Mouse (Mus musculus) lung, embryonic 15.5 days (tissue): ENCODE measurements around the gene Nxf1. TPM values are rescaled to one million over a fixed set of nuclear protein-coding genes. Genes with fewer than 3 reads are reported as not detected.
A peak's percentile ranks its signal among the peaks of the same experiment; 100 is the strongest.

Source experiments
- ATAC-seq: fragments of 200-750 bp; cut with Nextera tagmentation; 2 replicates; pipeline ENCODE4 v1.8.0; 2017; ENCODE audit warnings: moderate number of reproducible peaks, borderline replicate concordance; ENCODE audit not compliant: low FRiP score, low TSS enrichment; ENCODE audit errors: extremely low read depth
- H3K27ac ChIP-seq: fragments of 300-500 bp; sonication (generic); 2 replicates; pipeline ENCODE4 v1.5.1; 2015; ENCODE audit warnings: moderate library complexity, mild to moderate bottlenecking, inconsistent platforms
- H3K27me3 ChIP-seq: fragments of 300-500 bp; sonication (generic); 2 replicates; pipeline ENCODE4 v1.6.1; 2015; ENCODE audit warnings: inconsistent platforms
- H3K36me3 ChIP-seq: fragments of 300-500 bp; sonication (generic); 2 replicates; pipeline ENCODE4 v1.6.1; 2015; ENCODE audit warnings: inconsistent platforms
- H3K4me1 ChIP-seq: fragments of 300-500 bp; sonication (generic); 2 replicates; pipeline ENCODE4 v1.6.1; 2015; ENCODE audit warnings: inconsistent platforms
- H3K4me2 ChIP-seq: fragments of 300-500 bp; sonication (generic); 2 replicates; pipeline ENCODE4 v1.6.1; 2015; ENCODE audit warnings: inconsistent platforms, mild to moderate bottlenecking, moderate library complexity
- H3K4me3 ChIP-seq: fragments of 300-500 bp; sonication (generic); 2 replicates; pipeline ENCODE4 v1.5.1; 2015; ENCODE audit warnings: mild to moderate bottlenecking, inconsistent platforms
- H3K9ac ChIP-seq: fragments of 300-500 bp; sonication (generic); 2 replicates; pipeline ENCODE4 v1.6.1; 2015; ENCODE audit warnings: inconsistent platforms
- H3K9me3 ChIP-seq: fragments of 300-500 bp; sonication (generic); 2 replicates; pipeline ENCODE4 v1.6.1; 2016; ENCODE audit warnings: inconsistent platforms
- WGBS: fragments of 180-500 bp; shearing (Covaris S2); methylation state at CpG from one replicate; pipeline ENCODE4 v1.1.7; 2015; 5-methylcytosine and 5-hydroxymethylcytosine counted together
- polyA plus RNA-seq: library from polyadenylated mRNA; unstranded; fragments of >200 nt; fragmentation: Nextera tagmentation; extraction: Ambion mirVana; gene quantifications from 2 replicates; pipeline ENCODE4 v1.2.1, GENCODE M21; 2015

Nxf1 gene
- polyA plus RNA-seq, 1 experiment from 2014 or later, result 198 TPM

DNA sequence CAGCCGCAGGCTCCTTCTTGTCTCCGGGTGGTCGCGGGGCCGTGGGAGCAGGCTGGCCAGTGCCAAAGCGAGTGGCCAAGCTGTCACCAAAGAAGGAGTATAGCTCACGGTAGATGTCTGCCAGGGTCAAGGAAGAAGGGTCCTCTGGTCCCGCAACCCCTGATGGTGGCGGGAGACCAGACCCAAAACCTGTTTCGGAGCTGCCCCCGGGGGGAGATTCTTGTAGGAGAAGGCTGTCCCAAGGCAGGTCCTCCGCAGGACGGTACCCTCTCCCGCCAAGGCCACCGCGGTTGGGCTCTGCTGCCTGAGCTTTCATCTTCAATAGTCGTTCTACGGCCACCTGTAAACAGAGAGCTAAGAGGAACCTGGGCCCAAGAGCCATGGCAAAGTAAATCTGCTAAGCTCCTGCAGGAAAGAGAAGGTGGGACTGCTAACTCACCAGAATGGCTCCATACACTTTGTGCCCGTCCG, 18.1 kb downstream of the Nxf1 start:
- 4% methylated on average over 20 of the region's 20 CpGs for WGBS
- peak overlapping the region; percentile 67 for H3K4me3 ChIP-seq
- peak overlapping the region; percentile 93 for H3K9ac ChIP-seq
- peak overlapping the region; percentile 99 for H3K27ac ChIP-seq
- ATAC-seq, result no peak; the same call in 1 of the 2 replicates
- H3K36me3 ChIP-seq, result peaks cover 23% of the 10 kb centered on the region
- no peaks in the 10 kb centered on the region for H3K9me3 ChIP-seq
- H3K4me2 ChIP-seq, result peak overlapping the region; percentile 87
- peaks cover 32% of the 10 kb centered on the region for H3K4me1 ChIP-seq
- no peaks in the 10 kb centered on the region for H3K27me3 ChIP-seq

DNA sequence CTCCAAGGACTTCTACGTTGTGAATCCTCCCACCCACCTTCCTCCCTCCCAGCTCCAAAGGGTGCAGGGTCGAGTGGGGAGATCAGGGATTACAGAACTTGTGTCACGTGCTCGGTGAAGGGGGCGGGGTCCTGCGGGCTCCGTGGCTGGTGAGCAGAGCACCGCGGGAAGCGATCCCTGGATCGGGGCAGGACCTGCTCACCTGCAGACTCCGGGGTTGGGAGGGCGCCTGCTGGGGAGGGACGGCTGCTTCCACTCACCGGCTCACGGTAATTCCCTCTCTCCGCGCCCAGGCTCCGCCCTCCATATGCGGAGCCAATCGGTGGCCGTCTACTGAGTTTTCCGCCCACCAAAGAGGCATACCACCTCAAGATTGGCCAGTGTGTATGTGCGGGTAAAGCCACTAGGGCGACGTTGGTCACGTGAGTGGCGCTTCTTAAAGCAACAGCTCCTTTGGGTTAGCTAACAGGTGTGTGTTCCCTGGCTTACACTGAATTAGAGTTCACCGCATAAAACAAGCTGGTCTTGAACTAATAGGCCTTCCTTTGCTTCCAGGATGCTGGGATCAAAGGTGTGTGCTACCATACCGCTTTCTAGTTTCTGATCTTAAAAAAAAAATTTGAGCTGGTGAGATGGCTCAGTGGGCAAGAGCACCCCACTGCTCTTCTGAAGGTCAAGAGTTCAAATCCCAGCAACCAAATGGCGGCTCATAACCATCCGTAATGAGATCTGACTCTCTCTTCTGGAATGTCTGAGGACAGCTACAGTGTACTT, 29.3 kb downstream of the Nxf1 start, which contains the start of gene Taf6l:
Gene Taf6l, minus strand, starts transcription at position 410 of the 774 bp plus-strand sequence.
- peak within 1 kb of the TSS; percentile 66 for H3K4me2 ChIP-seq
- H3K4me3 ChIP-seq, result peak within 1 kb of the TSS; percentile 73
- peaks cover 24% of the 10 kb centered on the region for H3K36me3 ChIP-seq
- peak within 1 kb of the TSS; percentile 87 for H3K27ac ChIP-seq
- under 1% methylated on average over 32 of the region's 32 CpGs for WGBS
- no peaks in the 10 kb centered on the region for H3K9me3 ChIP-seq
- H3K4me1 ChIP-seq, result peaks cover 7% of the 10 kb centered on the region; the same call in 1 of the 2 replicates
- peak; percentile 99 for ATAC-seq
- H3K27me3 ChIP-seq, result no peaks in the 10 kb centered on the region
- peak within 1 kb of the TSS; percentile 66 for H3K9ac ChIP-seq

DNA sequence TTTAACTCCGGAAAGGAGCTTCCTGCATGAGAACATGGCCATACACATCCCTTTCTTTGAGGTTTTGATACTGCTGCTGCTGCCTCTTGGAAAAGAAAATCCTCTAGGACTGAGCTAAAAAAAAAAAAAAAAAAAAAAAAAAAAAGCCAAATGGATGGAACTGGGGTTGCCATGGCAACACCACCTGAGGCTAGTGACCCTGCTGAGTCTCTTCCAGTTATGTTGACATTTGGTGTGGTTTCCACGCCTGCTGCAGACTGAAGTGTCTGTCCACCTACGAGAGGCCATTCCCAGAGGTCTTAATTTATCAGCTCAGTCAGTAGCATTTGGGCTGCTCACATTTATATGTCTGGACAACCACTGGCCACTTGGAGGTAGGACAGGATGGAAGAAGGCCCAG, 31.6 kb downstream of the Nxf1 start:
- H3K36me3 ChIP-seq, result peaks cover 15% of the 10 kb centered on the region
- no peaks in the 10 kb centered on the region for H3K9me3 ChIP-seq
- H3K4me3 ChIP-seq, result no peak overlapping the region
- H3K27me3 ChIP-seq, result no peaks in the 10 kb centered on the region
- no peak overlapping the region for H3K27ac ChIP-seq
- no peak overlapping the region for H3K9ac ChIP-seq
- no peak overlapping the region for H3K4me2 ChIP-seq
- peaks cover 7% of the 10 kb centered on the region; the same call in 1 of the 2 replicates for H3K4me1 ChIP-seq
- WGBS, result 21% methylated on average over 3 of the region's 3 CpGs
- ATAC-seq, result no peak

DNA sequence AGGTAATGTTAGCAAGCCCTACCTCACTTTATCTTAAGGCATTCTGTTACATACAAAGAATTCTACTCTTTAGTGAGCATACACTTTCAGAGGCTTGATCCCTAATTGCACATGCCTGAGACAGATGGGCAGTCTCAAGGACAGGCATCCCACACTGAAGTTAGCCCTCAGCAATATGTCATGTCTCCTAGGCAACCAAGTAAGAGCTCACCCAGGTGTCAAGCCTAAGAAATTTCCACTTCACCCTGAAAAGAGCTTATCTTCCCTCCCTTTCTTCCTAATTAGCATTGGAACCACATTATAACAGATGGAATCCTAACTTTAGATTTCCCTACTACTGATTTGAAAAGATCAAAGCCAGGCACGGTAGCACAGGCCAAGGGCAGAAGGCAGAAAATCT, 32.3 kb downstream of the Nxf1 start:
- ATAC-seq, result no peak
- H3K27me3 ChIP-seq, result no peaks in the 10 kb centered on the region
- H3K4me1 ChIP-seq, result peaks cover 7% of the 10 kb centered on the region; the same call in 1 of the 2 replicates
- no peaks in the 10 kb centered on the region for H3K9me3 ChIP-seq
- H3K4me3 ChIP-seq, result no peak overlapping the region
- H3K27ac ChIP-seq, result no peak overlapping the region
- WGBS, result 48% methylated on average over 1 of the region's 1 CpGs
- no peak overlapping the region for H3K9ac ChIP-seq
- no peak overlapping the region for H3K4me2 ChIP-seq
- H3K36me3 ChIP-seq, result peaks cover 20% of the 10 kb centered on the region

DNA sequence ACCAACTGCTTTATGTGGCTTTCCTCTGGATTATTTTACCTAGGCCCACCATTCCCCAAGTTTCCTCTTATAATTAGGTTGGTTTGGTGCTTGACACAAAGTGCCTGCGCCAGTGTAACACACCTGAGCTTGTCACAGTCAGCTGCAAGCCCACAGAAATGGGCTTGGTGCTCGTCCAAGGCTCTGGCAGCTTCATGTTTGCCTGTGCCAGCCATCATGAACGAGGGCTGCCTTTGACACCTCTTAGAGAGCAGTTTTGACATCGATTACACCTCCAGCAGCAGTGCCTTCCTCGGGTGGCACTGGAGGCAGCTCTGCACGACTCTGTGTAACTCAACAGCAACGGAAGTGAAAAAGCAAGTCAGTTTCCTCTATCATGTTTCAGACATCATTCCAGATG, 33.3 kb downstream of the Nxf1 start:
- no peaks in the 10 kb centered on the region for H3K27me3 ChIP-seq
- no peak overlapping the region for H3K4me2 ChIP-seq
- no peak overlapping the region for H3K27ac ChIP-seq
- no peak overlapping the region for H3K4me3 ChIP-seq
- H3K4me1 ChIP-seq, result peaks cover 5% of the 10 kb centered on the region; the same call in 1 of the 2 replicates
- ATAC-seq, result no peak
- no peak overlapping the region for H3K9ac ChIP-seq
- no peaks in the 10 kb centered on the region for H3K9me3 ChIP-seq
- WGBS, result 69% methylated on average over 7 of the region's 7 CpGs
- peaks cover 28% of the 10 kb centered on the region for H3K36me3 ChIP-seq

DNA sequence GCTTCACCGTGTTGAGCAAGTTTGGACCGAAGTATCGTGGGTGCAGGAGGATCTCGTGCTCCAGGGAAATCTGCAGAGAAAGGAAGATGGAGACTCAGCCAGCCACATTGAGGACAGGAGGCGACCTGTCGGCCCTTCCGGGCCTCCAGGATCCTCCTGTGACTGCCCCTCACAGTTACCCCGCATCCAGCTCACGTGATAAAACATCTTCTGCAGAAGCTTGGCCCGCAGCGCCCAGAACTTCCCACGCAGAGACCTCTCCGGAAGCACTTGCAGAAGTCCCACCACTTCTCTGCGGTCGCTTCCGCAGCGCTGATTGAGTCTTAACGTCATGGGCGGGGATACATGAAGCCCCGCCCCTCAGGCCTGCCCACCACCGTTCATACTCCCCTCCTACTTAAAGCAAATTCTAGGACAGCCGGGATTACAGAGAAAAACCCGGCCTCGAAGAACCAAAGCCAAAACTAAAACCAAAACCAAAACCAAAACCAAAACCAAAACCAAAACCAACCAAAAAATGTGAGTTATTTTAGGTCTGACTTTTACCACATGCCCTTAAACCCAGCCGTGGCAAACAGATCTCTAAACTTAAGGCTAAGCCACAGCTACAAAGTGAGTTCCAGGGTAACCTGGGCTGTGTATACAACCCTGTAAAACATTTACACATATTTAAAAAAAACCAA, 41.5 kb downstream of the Nxf1 start, which contains the start of gene Polr2g:
Gene Polr2g, minus strand, starts transcription at position 314 of the 683 bp plus-strand sequence.
- no peaks in the 10 kb centered on the region for H3K9me3 ChIP-seq
- 1% methylated on average over 25 of the region's 25 CpGs for WGBS

DNA sequence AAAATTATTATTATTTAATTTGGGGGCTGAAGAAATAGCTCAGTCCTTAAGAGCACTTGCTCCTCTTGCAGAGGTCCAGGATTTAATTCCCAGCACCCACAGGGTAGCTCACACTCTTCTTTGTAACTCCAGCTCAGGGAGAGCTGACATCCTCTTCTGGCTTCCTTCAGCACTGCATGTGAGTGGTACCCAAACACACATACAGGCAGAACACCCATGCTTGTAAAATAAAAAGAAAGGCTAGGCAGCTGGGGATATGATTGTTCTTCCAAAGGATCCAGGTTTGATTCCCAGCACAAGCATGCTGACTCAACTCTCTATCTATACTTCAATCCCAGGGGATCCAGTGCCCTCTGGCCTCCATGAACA, 42.1 kb downstream of the Nxf1 start:
- peaks cover 25% of the 10 kb centered on the region for H3K4me1 ChIP-seq
- H3K27ac ChIP-seq, result 0 out of 2 replicates have a peak overlapping the region, but pooled peaks have one; percentile 21
- no peak overlapping the region for H3K9ac ChIP-seq
- H3K9me3 ChIP-seq, result no peaks in the 10 kb centered on the region
- no peaks in the 10 kb centered on the region for H3K27me3 ChIP-seq
- peak overlapping the region; percentile 80 for H3K4me3 ChIP-seq
- peak overlapping the region; percentile 85 for H3K4me2 ChIP-seq
- H3K36me3 ChIP-seq, result peaks cover 17% of the 10 kb centered on the region
- no peak for ATAC-seq

More for the DNA sequence above, 41.5 kb downstream of the Nxf1 start, which contains the start of gene Polr2g:
- H3K4me1 ChIP-seq, result peaks cover 25% of the 10 kb centered on the region
- peak; percentile 73 for ATAC-seq
- H3K36me3 ChIP-seq, result peaks cover 22% of the 10 kb centered on the region
- peak within 1 kb of the TSS; percentile 83 for H3K9ac ChIP-seq
- peak within 1 kb of the TSS; percentile 69 for H3K27ac ChIP-seq
- H3K4me2 ChIP-seq, result peak within 1 kb of the TSS; percentile 85
- no peaks in the 10 kb centered on the region for H3K27me3 ChIP-seq
- peak within 1 kb of the TSS; percentile 80 for H3K4me3 ChIP-seq

DNA sequence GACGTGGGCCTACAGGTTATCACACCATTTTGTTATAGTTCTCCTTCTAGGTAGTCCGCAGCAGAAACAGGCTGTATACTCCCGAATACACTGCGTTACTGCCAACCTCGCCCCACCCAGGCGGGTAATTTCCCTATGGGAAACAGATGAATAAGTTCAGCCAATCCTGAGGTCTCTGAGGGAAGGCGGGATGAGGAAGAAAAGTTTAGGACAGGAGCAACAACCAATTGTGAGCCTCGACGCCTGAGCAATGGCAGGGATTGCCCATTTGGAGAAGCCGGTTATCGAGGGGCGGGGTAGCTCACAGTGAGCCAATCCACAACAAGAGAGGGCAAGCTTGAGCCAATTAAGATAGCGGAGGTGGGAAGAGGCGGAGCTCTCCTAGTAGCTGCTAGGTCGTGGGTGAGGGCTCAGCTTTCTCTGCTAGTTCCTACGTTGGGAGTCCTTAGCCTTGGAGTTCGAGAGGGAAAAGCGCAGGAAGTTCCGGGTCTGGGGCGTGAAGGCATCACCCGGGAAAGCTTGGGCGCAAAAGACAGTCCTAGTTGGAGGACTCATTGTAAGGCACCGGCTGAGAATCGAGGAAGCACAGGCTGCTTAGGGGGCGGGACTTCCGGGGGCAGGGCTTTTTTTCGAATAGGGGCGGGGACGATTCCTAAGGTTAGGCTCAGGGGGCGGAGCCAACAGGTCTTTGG, 45.4 kb downstream of the Nxf1 start, which contains the start of gene Zbtb3:
Gene Zbtb3, plus strand, starts transcription at position 426 of the 692 bp plus-strand sequence.
- under 1% methylated on average over 30 of the region's 30 CpGs for WGBS
- Histone ChIP-seq H3K9ac (peak within 1 kb of the TSS; percentile 60), H3K36me3 (peaks cover 22% of the 10 kb centered on the region; the same call in 1 of the 2 replicates), H3K27ac (peak within 1 kb of the TSS; percentile 92), H3K4me3 (peak within 1 kb of the TSS; percentile 72), H3K4me2 (peak within 1 kb of the TSS; percentile 87), H3K4me1 (peaks cover 22% of the 10 kb centered on the region), H3K27me3 (no peaks in the 10 kb centered on the region), H3K9me3 (no peaks in the 10 kb centered on the region)
- peak; percentile 97 for ATAC-seq

DNA sequence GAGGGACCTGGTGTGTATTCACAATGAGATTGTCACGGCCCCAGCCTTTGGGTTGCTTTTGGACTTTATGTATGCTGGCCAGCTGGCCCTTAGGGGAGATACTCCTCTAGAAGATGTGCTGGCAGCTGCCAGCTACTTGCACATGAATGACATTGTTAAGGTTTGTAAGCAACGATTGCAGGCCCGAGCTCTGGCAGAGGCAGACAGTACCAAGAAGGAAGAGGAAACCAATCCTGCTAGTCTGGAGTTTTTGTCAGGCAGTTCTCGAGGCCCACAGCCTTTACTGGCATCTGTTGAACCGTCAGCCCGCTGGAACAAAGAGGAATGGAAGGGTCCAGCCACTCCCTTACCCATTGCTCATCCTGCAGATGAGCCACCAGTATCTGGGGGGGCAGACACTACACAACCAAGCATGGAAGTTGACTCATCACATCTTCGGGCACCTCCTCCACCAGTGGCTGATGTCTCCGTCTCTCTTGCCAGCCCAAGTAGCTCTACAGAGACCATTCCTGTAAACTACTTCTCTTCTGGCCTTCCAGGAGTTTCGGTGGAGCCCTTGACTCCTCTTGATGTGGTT, 46.4 kb downstream of the Nxf1 start:
- Histone ChIP-seq H3K4me2 (peak overlapping the region; percentile 87), H3K27me3 (no peaks in the 10 kb centered on the region), H3K9me3 (no peaks in the 10 kb centered on the region), H3K36me3 (peaks cover 31% of the 10 kb centered on the region), H3K4me1 (peaks cover 17% of the 10 kb centered on the region), H3K27ac (peak overlapping the region; percentile 92), H3K4me3 (peak overlapping the region; percentile 72), H3K9ac (0 out of 2 replicates have a peak overlapping the region, but pooled peaks have one; percentile 24)
- ATAC-seq, result no peak
- WGBS, result 88% methylated on average over 9 of the region's 9 CpGs

DNA sequence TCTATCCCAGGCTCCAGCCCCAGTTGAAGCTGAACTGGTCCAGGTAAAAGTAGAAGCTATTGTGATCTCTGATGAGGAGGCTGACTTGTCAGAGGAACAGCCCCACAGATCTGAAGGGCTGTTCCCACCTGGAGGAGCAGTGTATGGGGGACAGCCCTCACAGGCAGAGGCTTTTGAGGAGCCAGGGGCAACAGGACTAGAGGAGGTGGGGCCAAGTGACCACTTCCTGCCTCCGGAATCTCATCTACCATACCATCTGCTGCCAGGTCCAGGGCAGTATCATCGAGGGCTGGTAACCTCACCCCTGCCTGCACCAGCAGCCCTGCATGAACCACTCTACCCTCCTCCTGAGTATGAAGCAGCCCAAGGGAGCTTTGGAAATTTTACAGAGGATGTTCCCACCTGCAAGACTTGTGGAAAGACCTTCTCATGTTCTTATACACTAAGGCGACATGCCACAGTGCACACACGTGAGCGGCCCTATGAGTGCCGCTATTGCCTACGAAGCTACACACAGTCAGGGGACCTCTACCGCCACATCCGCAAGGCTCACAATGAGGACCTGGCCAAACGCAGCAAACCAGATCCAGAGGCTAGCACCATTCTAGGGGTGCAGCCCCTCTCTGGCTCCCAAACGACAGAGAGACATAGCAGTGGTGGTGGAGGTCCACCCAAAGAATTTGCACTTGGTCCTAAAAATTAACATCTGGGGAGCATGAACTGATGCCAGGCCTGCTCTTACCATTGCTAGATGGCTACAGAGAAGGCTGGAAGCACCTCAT, 47.2 kb downstream of the Nxf1 start:
- H3K4me3 ChIP-seq, result no peak overlapping the region
- WGBS, result 89% methylated on average over 11 of the region's 11 CpGs
- peaks cover 11% of the 10 kb centered on the region for H3K4me1 ChIP-seq

More for the DNA sequence above, 47.2 kb downstream of the Nxf1 start:
- no peak overlapping the region for H3K9ac ChIP-seq
- no peak overlapping the region for H3K27ac ChIP-seq
- H3K9me3 ChIP-seq, result no peaks in the 10 kb centered on the region
- H3K4me2 ChIP-seq, result no peak overlapping the region
- H3K27me3 ChIP-seq, result no peaks in the 10 kb centered on the region
- no peak for ATAC-seq
- peaks cover 33% of the 10 kb centered on the region for H3K36me3 ChIP-seq
